Mouse (Mus musculus): ENCODE data around the gene Nt5dc1. TPM values are rescaled to one million over a fixed set of nuclear protein-coding genes. Genes with fewer than 3 reads are reported as not detected.

Nt5dc1 gene
- polyA plus RNA-seq, 1 experiment from 2014 or later, result 6.5 TPM

DNA sequence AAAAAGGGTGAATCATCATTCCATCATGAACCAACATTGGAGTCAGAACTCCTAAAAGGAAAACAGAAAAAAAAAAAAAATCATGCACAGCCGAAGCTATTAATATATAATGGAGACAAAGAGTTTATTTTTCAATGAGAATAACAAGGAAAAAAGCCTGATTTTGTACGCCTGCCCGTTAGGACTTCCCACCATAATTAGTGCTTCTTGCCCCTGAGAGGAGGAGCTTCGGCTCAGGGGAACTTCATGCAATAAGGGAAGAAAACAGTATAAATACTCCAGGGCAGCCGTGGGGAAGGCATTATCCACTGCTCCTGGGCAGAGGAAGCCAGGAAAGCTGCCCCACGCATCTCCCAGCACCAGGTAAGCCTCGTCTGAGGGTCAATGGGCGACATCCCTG is 28.7 kb downstream of the Nt5dc1 start, which contains the start of gene Col10a1:
Gene Col10a1 (plus strand): TSS at position 301 of the 400 bp plus-strand sequence.
- H3K9me3 ChIP-seq (replicated peaks; ENCODE audit: control insufficient read depth, low read length), result no peaks in the 10 kb centered on the region
- no peak within 1 kb of the TSS for H3K9ac ChIP-seq (ENCODE audit: low read depth, low read length)
- 77% methylated on average over 8 of the region's 8 CpGs for WGBS (ENCODE audit: insufficient replicate concordance)
- no peaks in the 10 kb centered on the region; the same call in 1 of the 2 replicates for H3K36me3 ChIP-seq (ENCODE audit: control insufficient read depth, insufficient read depth, low read length)
- no peak within 1 kb of the TSS for H3K4me3 ChIP-seq (ENCODE audit: low read depth, low read length)
- ATAC-seq (replicated peaks; ENCODE audit: insufficient number of reproducible peaks, low FRiP score, low TSS enrichment), result no peak
- H3K4me1 ChIP-seq (ENCODE audit: control insufficient read depth, insufficient read depth, low read length), result no peaks in the 10 kb centered on the region
- no peak within 1 kb of the TSS for H3K4me2 ChIP-seq
- no peak within 1 kb of the TSS for H3K27ac ChIP-seq (ENCODE audit: low read depth, low read length)
- no peaks in the 10 kb centered on the region for H3K27me3 ChIP-seq (ENCODE audit: control insufficient read depth, insufficient read depth, low read length)

DNA sequence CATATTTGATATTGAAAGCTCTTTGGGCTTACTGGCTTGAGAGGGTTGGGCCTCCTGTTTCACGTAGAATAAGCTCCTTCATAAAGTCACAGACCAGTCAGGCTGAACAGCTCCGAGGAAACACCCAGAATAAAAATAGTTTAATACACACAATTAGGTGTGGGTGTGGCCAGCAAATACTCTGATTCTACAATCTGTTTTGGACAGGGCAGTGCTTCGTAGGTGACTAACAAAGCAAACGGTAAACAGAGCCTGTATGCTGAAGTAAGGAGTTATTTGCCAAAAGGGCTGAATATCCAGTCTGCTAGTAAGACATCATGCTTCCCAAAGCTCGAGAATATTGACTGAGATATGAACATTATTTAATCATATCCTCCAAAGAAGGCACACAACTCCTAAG is 32.7 kb downstream of the Nt5dc1 start:
- no peaks in the 10 kb centered on the region for H3K9me3 ChIP-seq (replicated peaks; ENCODE audit: control insufficient read depth, low read length)
- no peak overlapping the region for H3K4me3 ChIP-seq (ENCODE audit: low read depth, low read length)
- no peak overlapping the region for H3K27ac ChIP-seq (ENCODE audit: low read depth, low read length)
- 81% methylated on average over 5 of the region's 5 CpGs for WGBS (ENCODE audit: insufficient replicate concordance)
- H3K4me2 ChIP-seq, result no peak overlapping the region
- H3K4me1 ChIP-seq (ENCODE audit: control insufficient read depth, insufficient read depth, low read length), result no peaks in the 10 kb centered on the region
- H3K27me3 ChIP-seq (ENCODE audit: control insufficient read depth, insufficient read depth, low read length), result no peaks in the 10 kb centered on the region
- no peaks in the 10 kb centered on the region for H3K36me3 ChIP-seq (ENCODE audit: control insufficient read depth, insufficient read depth, low read length)
- ATAC-seq (replicated peaks; ENCODE audit: insufficient number of reproducible peaks, low FRiP score, low TSS enrichment), result no peak
- H3K9ac ChIP-seq (ENCODE audit: low read depth, low read length), result no peak overlapping the region

DNA sequence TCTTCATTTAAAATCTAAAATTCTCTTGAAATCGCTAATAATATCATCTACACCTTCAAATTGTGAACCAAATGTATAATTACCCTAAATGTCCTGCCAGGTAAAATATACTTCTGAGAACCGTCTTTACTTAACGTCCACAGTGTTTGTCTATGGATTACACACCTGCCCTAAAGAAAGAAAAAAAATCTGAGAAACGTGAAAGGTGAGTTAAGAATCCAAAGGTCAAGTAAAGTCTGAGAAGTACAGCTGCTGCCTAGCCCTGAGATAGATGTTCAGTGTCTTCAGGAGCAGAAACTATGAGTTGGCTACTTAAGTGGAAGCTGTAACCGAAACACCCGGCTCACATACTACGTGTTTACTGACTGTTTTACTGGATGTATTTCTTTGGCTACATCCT is 45.0 kb downstream of the Nt5dc1 start:
- no peak overlapping the region for H3K4me3 ChIP-seq (ENCODE audit: low read depth, low read length)
- no peaks in the 10 kb centered on the region for H3K4me1 ChIP-seq (ENCODE audit: control insufficient read depth, insufficient read depth, low read length)
- H3K9me3 ChIP-seq (replicated peaks; ENCODE audit: control insufficient read depth, low read length), result no peaks in the 10 kb centered on the region
- WGBS (ENCODE audit: insufficient replicate concordance), result 88% methylated on average over 7 of the region's 7 CpGs
- no peak overlapping the region for H3K4me2 ChIP-seq
- no peaks in the 10 kb centered on the region for H3K36me3 ChIP-seq (ENCODE audit: control insufficient read depth, insufficient read depth, low read length)
- H3K27ac ChIP-seq (ENCODE audit: low read depth, low read length), result no peak overlapping the region
- H3K9ac ChIP-seq (ENCODE audit: low read depth, low read length), result no peak overlapping the region
- no peaks in the 10 kb centered on the region for H3K27me3 ChIP-seq (ENCODE audit: control insufficient read depth, insufficient read depth, low read length)
- ATAC-seq (replicated peaks; ENCODE audit: insufficient number of reproducible peaks, low FRiP score, low TSS enrichment), result no peak

DNA sequence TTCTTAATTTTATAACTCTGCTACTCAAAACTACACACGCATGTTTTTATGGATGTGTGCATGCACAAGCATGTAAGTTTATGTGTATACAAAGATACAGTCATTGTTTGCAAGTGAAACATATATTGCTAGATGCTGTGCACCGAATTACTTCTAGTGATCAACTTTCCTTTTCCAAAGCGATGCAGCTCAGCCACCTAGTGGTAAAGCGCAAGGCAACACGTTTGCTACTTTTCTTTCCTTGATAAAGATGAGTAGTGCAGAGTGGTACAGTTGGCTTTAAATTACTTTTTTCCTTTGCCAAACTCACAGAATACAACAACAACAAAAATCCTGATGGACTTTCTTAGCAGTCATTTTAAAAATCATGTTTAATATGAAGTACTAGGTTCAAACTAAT is 50.2 kb downstream of the Nt5dc1 start:
- ATAC-seq (replicated peaks; ENCODE audit: insufficient number of reproducible peaks, low FRiP score, low TSS enrichment), result no peak
- Histone ChIP-seq H3K9ac (ENCODE audit: low read depth, low read length) (no peak overlapping the region), H3K9me3 (replicated peaks; ENCODE audit: control insufficient read depth, low read length) (no peaks in the 10 kb centered on the region), H3K27ac (ENCODE audit: low read depth, low read length) (no peak overlapping the region), H3K4me2 (no peak overlapping the region), H3K36me3 (ENCODE audit: control insufficient read depth, insufficient read depth, low read length) (no peaks in the 10 kb centered on the region), H3K27me3 (ENCODE audit: control insufficient read depth, insufficient read depth, low read length) (no peaks in the 10 kb centered on the region), H3K4me3 (ENCODE audit: low read depth, low read length) (no peak overlapping the region), H3K4me1 (ENCODE audit: control insufficient read depth, insufficient read depth, low read length) (no peaks in the 10 kb centered on the region)
- 68% methylated on average over 5 of the region's 5 CpGs for WGBS (ENCODE audit: insufficient replicate concordance)

DNA sequence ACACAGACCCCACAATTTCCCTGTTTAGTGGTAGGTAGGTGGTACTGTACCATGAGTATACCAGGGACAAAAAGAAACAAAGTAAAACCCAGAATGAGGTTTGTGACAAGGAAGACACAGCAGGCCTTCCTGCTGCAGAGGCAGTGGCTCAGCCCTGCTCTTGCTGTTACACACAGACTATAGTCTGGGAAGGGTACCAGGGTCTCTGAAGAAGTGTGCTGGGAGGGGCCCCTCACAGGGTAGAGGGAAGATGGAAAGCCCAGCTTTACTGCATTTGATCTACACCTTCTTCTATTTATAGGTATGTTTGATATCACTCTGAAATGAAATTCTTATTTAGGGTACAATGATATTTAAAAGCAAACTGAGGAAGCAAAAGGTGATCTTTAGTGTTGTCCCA is 54.6 kb downstream of the Nt5dc1 start:
- Histone ChIP-seq H3K9me3 (replicated peaks; ENCODE audit: control insufficient read depth, low read length) (no peaks in the 10 kb centered on the region), H3K4me2 (no peak overlapping the region), H3K27me3 (ENCODE audit: control insufficient read depth, insufficient read depth, low read length) (no peaks in the 10 kb centered on the region), H3K9ac (ENCODE audit: low read depth, low read length) (no peak overlapping the region), H3K4me1 (ENCODE audit: control insufficient read depth, insufficient read depth, low read length) (no peaks in the 10 kb centered on the region), H3K4me3 (ENCODE audit: low read depth, low read length) (no peak overlapping the region), H3K27ac (ENCODE audit: low read depth, low read length) (no peak overlapping the region), H3K36me3 (ENCODE audit: control insufficient read depth, insufficient read depth, low read length) (no peaks in the 10 kb centered on the region)
- ATAC-seq (replicated peaks; ENCODE audit: insufficient number of reproducible peaks, low FRiP score, low TSS enrichment), result no peak

DNA sequence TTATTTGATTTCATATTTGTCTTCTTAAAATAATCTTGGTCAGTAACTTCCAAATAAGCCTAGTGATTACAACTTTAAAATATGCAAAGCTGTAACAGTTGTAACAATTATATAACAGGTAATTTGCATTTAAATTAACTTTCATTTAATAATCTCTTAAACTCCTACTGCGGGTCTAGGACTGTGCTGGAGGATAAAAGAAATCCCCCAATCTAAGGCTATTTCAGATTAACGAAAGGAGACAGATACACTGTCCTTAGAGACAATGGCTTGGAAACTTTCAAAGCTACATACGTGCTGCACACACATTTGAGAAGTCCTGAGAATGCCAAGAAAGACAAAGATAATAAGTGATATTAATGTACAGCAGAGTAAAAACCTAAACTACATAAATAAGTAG is 60.1 kb downstream of the Nt5dc1 start:
- H3K4me1 ChIP-seq (ENCODE audit: control insufficient read depth, insufficient read depth, low read length), result no peaks in the 10 kb centered on the region
- 81% methylated on average over 3 of the region's 3 CpGs for WGBS (ENCODE audit: insufficient replicate concordance)
- H3K4me3 ChIP-seq (ENCODE audit: low read depth, low read length), result no peak overlapping the region
- no peaks in the 10 kb centered on the region for H3K27me3 ChIP-seq (ENCODE audit: control insufficient read depth, insufficient read depth, low read length)
- no peaks in the 10 kb centered on the region for H3K36me3 ChIP-seq (ENCODE audit: control insufficient read depth, insufficient read depth, low read length)
- no peak for ATAC-seq (replicated peaks; ENCODE audit: insufficient number of reproducible peaks, low FRiP score, low TSS enrichment)
- no peak overlapping the region for H3K27ac ChIP-seq (ENCODE audit: low read depth, low read length)
- H3K4me2 ChIP-seq, result no peak overlapping the region
- H3K9me3 ChIP-seq (replicated peaks; ENCODE audit: control insufficient read depth, low read length), result no peaks in the 10 kb centered on the region
- H3K9ac ChIP-seq (ENCODE audit: low read depth, low read length), result no peak overlapping the region

DNA sequence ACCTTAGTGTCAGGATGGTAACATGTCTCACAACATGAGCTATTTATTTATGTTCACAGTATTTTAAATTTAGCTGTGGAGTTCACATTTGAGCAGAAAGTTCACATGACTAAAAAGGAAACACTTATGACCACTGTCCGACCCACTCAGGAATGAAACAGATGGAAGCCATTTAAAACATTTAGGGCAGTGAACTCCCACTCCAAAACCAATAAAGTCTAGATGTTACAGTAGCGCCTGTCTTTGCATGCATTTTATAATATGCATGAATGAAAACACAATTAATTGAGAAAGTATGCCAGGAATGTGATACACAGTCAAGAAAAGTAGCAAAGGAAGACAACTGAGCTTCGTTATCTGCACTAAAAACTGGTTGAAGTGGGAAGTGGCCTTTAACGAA is 66.2 kb downstream of the Nt5dc1 start:
- WGBS (ENCODE audit: insufficient replicate concordance), result 81% methylated on average over 4 of the region's 4 CpGs
- Histone ChIP-seq H3K9me3 (replicated peaks; ENCODE audit: control insufficient read depth, low read length) (no peaks in the 10 kb centered on the region), H3K4me1 (ENCODE audit: control insufficient read depth, insufficient read depth, low read length) (no peaks in the 10 kb centered on the region)

DNA sequence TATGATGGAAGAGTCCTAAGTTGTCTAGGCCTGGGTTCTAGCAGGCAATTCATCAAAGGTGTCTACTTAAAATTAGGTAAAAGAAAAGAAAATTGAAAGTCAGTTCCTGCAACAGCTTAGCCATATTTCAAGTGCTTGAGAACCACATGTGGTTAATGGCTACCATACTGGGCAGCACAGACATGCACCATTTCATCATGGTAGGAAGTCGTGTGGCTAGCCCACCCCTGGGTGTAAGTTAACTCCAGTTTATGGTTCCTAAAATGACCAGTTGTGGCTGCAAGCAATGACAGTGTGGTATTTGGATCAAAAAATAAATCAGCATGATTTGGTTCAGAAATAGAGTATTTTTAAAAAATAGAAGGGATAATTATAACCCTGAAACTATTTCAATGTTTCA is 76.5 kb downstream of the Nt5dc1 start:
- Histone ChIP-seq H3K4me2 (no peak overlapping the region), H3K36me3 (ENCODE audit: control insufficient read depth, insufficient read depth, low read length) (no peaks in the 10 kb centered on the region), H3K27ac (ENCODE audit: low read depth, low read length) (no peak overlapping the region), H3K9ac (ENCODE audit: low read depth, low read length) (no peak overlapping the region), H3K4me3 (ENCODE audit: low read depth, low read length) (no peak overlapping the region), H3K27me3 (ENCODE audit: control insufficient read depth, insufficient read depth, low read length) (no peaks in the 10 kb centered on the region), H3K9me3 (replicated peaks; ENCODE audit: control insufficient read depth, low read length) (no peaks in the 10 kb centered on the region), H3K4me1 (ENCODE audit: control insufficient read depth, insufficient read depth, low read length) (no peaks in the 10 kb centered on the region)
- ATAC-seq (replicated peaks; ENCODE audit: insufficient number of reproducible peaks, low FRiP score, low TSS enrichment), result no peak
- WGBS (ENCODE audit: insufficient replicate concordance), result 74% methylated on average over 1 of the region's 1 CpGs

More for the DNA sequence above, 66.2 kb downstream of the Nt5dc1 start:
- no peak overlapping the region for H3K9ac ChIP-seq (ENCODE audit: low read depth, low read length)
- H3K4me3 ChIP-seq (ENCODE audit: low read depth, low read length), result no peak overlapping the region
- H3K27me3 ChIP-seq (ENCODE audit: control insufficient read depth, insufficient read depth, low read length), result no peaks in the 10 kb centered on the region
- no peak overlapping the region for H3K4me2 ChIP-seq
- no peak overlapping the region for H3K27ac ChIP-seq (ENCODE audit: low read depth, low read length)
- no peak for ATAC-seq (replicated peaks; ENCODE audit: insufficient number of reproducible peaks, low FRiP score, low TSS enrichment)
- H3K36me3 ChIP-seq (ENCODE audit: control insufficient read depth, insufficient read depth, low read length), result no peaks in the 10 kb centered on the region

DNA sequence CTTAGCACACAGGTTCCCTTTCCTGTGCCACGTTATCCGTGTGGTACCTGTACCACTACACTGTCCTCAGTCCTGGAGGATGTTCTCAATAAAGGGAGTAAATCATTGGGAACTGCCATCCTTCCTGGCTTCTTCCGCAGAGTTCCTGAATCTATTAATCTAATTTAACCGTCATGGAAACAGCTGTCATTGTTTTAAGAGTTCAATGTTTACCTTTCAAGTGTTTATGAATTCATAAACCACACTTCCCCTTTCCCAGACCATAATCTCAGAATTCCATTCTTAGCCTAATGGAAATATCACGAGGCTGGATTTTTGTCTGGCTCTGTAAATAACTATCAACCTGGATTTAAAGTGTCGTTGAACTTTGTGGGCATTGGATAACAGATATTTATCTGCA is 77.3 kb downstream of the Nt5dc1 start:
- WGBS (ENCODE audit: insufficient replicate concordance), result 80% methylated on average over 6 of the region's 6 CpGs
- no peaks in the 10 kb centered on the region for H3K36me3 ChIP-seq (ENCODE audit: control insufficient read depth, insufficient read depth, low read length)
- no peak overlapping the region for H3K4me3 ChIP-seq (ENCODE audit: low read depth, low read length)
- no peaks in the 10 kb centered on the region for H3K27me3 ChIP-seq (ENCODE audit: control insufficient read depth, insufficient read depth, low read length)
- H3K27ac ChIP-seq (ENCODE audit: low read depth, low read length), result no peak overlapping the region
- H3K9ac ChIP-seq (ENCODE audit: low read depth, low read length), result no peak overlapping the region
- no peaks in the 10 kb centered on the region for H3K4me1 ChIP-seq (ENCODE audit: control insufficient read depth, insufficient read depth, low read length)
- ATAC-seq (replicated peaks; ENCODE audit: insufficient number of reproducible peaks, low FRiP score, low TSS enrichment), result no peak
- H3K4me2 ChIP-seq, result no peak overlapping the region
- no peaks in the 10 kb centered on the region for H3K9me3 ChIP-seq (replicated peaks; ENCODE audit: control insufficient read depth, low read length)

Measured in heart, embryonic 11.5 days (tissue).